Mouse (Mus musculus) heart, embryonic 10.5 days (tissue): ENCODE results near the gene Gm7356. TPM values are rescaled to one million over a fixed set of nuclear protein-coding genes. Genes with fewer than 3 reads are reported as not detected.
"Not testable (repeated sequence)": the region's sequence is repeated elsewhere in the genome, so short reads cannot be mapped to it uniquely, and the experiment has no call there.

Experiments
- DNase-seq: peaks from one replicate; pipeline ENCODE4 v3.0.0-alpha.2; 2017; ENCODE audit warnings: low spot score
- H3K27ac ChIP-seq: fragments of 300-500 bp; sonication (generic); 2 replicates; pipeline ENCODE4 v1.5.1; 2016; ENCODE audit warnings: mild to moderate bottlenecking
- H3K27me3 ChIP-seq: fragments of 300-500 bp; sonication (generic); 2 replicates; pipeline ENCODE4 v1.6.1; 2016; ENCODE audit warnings: mild to moderate bottlenecking; ENCODE audit not compliant: poor library complexity, insufficient read depth, severe bottlenecking
- H3K36me3 ChIP-seq: fragments of 300-500 bp; sonication (generic); 2 replicates; pipeline ENCODE4 v1.6.1; 2016; ENCODE audit warnings: mild to moderate bottlenecking, moderate library complexity
- H3K4me1 ChIP-seq: fragments of 300-500 bp; sonication (generic); 2 replicates; pipeline ENCODE4 v1.6.1; 2016; ENCODE audit warnings: mild to moderate bottlenecking
- H3K4me3 ChIP-seq: fragments of 300-500 bp; sonication (generic); 2 replicates; pipeline ENCODE4 v1.5.1; 2016; ENCODE audit warnings: mild to moderate bottlenecking, moderate library complexity
- H3K9me3 ChIP-seq: fragments of 300-500 bp; sonication (generic); 2 replicates; pipeline ENCODE4 v1.6.1; 2016; ENCODE audit warnings: mild to moderate bottlenecking, moderate library complexity
- WGBS: fragments of 180-500 bp; shearing (Covaris S2); methylation state at CpG from one replicate; pipeline ENCODE4 v1.1.7; 2016; 5-methylcytosine and 5-hydroxymethylcytosine counted together
- polyA plus RNA-seq: library from polyadenylated mRNA; unstranded; fragments of >200 nt; fragmentation: Nextera tagmentation; extraction: Ambion mirVana; gene quantifications from 2 replicates; pipeline ENCODE4 v1.2.1, GENCODE M21; 2016

Gene Gm7356
- not detected in 2 replicates for polyA plus RNA-seq

GRCm38 (mm10) chr17:14003604-14004003 is at the start of gene Gm7356:
TSS of gene Gm7356 (minus strand) at chr17:14003704.
- H3K27ac ChIP-seq, H3K36me3 ChIP-seq, H3K9me3 ChIP-seq, H3K4me3 ChIP-seq, DNase-seq, H3K4me1 ChIP-seq, H3K27me3 ChIP-seq: not testable (repeated sequence)
- WGBS: 77% methylated on average over 4 of the region's 4 CpGs

DNA sequence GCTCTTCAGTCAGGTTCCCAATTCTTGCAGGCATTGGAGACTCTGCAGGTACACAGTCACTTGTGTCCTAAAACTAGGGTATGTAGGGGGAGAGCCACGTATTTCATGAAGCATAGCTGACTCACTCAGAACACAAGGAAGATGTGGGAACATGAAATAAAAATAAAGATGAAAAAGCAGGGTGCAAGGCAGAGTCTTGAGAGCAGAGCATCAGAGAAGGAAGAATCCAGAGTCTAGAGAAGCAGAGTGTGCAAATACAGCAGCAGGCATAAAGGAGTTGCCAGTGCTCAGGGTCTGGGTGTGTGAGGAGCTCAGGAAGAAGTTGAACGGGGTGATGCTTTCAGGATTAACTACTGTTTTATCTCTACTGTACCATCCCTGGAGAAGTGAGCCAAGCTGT is 38.4 kb upstream of the Gm7356 start:
- H3K4me3 ChIP-seq, H3K27ac ChIP-seq, H3K36me3 ChIP-seq, DNase-seq, H3K4me1 ChIP-seq, H3K9me3 ChIP-seq, H3K27me3 ChIP-seq: not testable (repeated sequence)
- WGBS: 53% methylated on average over 1 of the region's 2 CpGs

DNA sequence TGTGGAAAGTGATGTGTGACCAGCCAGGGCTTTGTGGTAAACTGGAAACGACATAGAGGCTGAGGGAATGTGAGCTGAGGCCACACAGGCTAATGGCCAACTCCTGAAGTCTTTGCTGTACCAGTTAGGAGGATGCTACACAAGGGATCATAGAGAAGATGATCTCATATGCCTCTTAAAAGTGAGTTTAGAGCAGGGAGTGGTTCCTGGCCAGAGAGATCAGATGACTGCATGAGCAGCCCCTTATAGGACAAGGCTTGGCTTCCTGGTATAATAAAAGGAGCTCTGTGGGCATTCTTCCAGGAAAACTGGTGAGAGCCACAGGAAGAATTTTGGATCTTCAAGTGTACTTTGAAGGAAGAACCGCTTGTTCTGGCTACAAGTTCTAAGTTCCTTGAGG is 33.5 kb upstream of the Gm7356 start:
- 69% methylated on average over 1 of the region's 2 CpGs for WGBS
- H3K9me3 ChIP-seq: not testable (repeated sequence)

DNA sequence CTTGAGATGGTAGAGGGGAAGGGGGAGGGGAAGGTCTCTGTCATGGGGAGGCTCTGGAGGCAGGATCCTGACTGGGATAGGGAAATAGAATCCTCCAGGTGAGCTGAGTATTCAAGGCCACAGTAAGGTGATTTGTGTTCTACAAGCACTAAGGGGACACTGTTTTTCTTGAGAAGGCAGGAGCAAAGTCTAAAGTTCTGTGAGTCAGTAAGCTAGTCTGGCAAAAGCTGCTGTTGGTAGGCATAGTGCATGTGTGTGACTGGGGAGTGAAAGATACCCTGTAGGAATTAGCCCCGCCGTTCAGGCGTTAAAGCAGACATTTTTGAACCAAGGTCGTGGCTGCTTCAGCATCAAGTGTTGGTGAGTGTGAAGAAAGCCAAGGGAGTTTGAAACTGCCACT is 32.6 kb upstream of the Gm7356 start:
- DNase-seq, H3K9me3 ChIP-seq, H3K27ac ChIP-seq, H3K4me1 ChIP-seq, H3K36me3 ChIP-seq, H3K27me3 ChIP-seq, H3K4me3 ChIP-seq: not testable (repeated sequence)
- 89% methylated on average over 4 of the region's 4 CpGs for WGBS

More for the DNA sequence above, 33.5 kb upstream of the Gm7356 start:
- not testable (repeated sequence) for H3K4me1 ChIP-seq, H3K27ac ChIP-seq, H3K36me3 ChIP-seq, H3K4me3 ChIP-seq, DNase-seq, H3K27me3 ChIP-seq

DNA sequence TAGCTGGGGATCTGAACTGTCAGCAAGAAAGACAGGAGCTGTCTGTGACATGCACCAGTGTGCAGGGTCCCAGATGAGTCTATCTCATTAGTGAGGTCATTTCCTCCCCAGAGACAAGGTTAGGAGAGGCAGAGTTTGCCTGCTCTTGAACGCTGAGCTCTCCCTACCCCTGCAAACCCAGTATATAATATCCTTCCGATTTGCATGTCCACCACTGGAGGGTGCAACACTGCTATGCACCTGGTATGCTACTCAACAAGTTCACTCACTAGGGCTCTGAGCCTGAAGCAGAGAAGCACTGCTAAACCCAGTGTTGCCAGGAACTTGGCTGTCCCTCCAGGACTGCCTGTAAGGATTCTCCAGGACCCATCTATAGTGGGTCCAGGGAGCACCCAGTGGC is 10.1 kb downstream of the Gm7356 start:
- not testable (repeated sequence) for H3K9me3 ChIP-seq, DNase-seq, H3K4me1 ChIP-seq, H3K4me3 ChIP-seq, H3K27ac ChIP-seq, H3K36me3 ChIP-seq, H3K27me3 ChIP-seq
- 40% methylated on average over 2 of the region's 2 CpGs for WGBS

DNA sequence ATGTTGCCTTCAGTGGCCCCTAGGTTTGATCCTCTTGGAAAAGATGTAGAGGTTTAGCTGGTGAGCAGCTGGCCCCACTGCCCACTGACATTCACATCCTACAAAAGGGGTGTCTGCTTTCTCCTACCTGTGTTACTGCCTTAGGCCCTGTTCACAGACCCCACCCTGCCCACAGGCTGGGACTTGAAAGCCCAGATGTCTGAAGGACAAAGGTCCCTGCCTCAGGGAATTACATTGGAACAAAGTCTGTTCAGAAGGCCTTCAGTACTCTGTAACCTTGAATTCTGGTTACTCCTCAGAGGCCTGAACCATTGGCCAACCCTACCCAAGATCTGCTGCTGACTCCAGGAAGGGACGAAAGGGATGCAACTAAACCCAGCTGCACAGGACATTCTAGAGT is 15.8 kb downstream of the Gm7356 start:
- H3K9me3 ChIP-seq: no peaks in the 10 kb centered on the region
- H3K36me3 ChIP-seq: no peaks in the 10 kb centered on the region
- no peaks in the 10 kb centered on the region for H3K4me1 ChIP-seq
- no peak overlapping the region for H3K4me3 ChIP-seq
- DNase-seq: no peak
- no peaks in the 10 kb centered on the region for H3K27me3 ChIP-seq
- WGBS: 83% methylated on average over 1 of the region's 1 CpGs
- no peak overlapping the region for H3K27ac ChIP-seq

- H3K36me3 ChIP-seq, H3K27me3 ChIP-seq, DNase-seq, H3K9me3 ChIP-seq, H3K27ac ChIP-seq, H3K4me3 ChIP-seq, H3K4me1 ChIP-seq: not testable (repeated sequence)
- WGBS: 55% methylated on average over 5 of the region's 5 CpGs
Observed at GRCm38 (mm10) chr17:13970796-13971195, 32.7 kb downstream of the Gm7356 start.

GRCm38 (mm10) chr17:13969917-13970316 is 33.6 kb downstream of the Gm7356 start:
- not testable (repeated sequence) for H3K9me3 ChIP-seq, H3K4me1 ChIP-seq, H3K27me3 ChIP-seq, H3K36me3 ChIP-seq, H3K4me3 ChIP-seq, DNase-seq, H3K27ac ChIP-seq
- 64% methylated on average over 1 of the region's 2 CpGs for WGBS

- not testable (repeated sequence) for H3K36me3 ChIP-seq, H3K9me3 ChIP-seq, H3K27ac ChIP-seq, H3K4me1 ChIP-seq, H3K27me3 ChIP-seq, DNase-seq, H3K4me3 ChIP-seq
- WGBS: 53% methylated on average over 1 of the region's 2 CpGs
Observed at GRCm38 (mm10) chr17:13965048-13965447, 38.5 kb downstream of the Gm7356 start.

- H3K27ac ChIP-seq, H3K36me3 ChIP-seq, H3K4me3 ChIP-seq, H3K4me1 ChIP-seq, H3K9me3 ChIP-seq, H3K27me3 ChIP-seq, DNase-seq: not testable (repeated sequence)
- WGBS: 89% methylated on average over 3 of the region's 3 CpGs
Observed at GRCm38 (mm10) chr17:13962245-13962644, 41.3 kb downstream of the Gm7356 start.

- not testable (repeated sequence) for H3K27ac ChIP-seq, H3K27me3 ChIP-seq, DNase-seq, H3K4me3 ChIP-seq, H3K9me3 ChIP-seq, H3K4me1 ChIP-seq, H3K36me3 ChIP-seq
- 58% methylated on average over 1 of the region's 2 CpGs for WGBS
Observed at GRCm38 (mm10) chr17:13958129-13958528, 45.4 kb downstream of the Gm7356 start.

DNA sequence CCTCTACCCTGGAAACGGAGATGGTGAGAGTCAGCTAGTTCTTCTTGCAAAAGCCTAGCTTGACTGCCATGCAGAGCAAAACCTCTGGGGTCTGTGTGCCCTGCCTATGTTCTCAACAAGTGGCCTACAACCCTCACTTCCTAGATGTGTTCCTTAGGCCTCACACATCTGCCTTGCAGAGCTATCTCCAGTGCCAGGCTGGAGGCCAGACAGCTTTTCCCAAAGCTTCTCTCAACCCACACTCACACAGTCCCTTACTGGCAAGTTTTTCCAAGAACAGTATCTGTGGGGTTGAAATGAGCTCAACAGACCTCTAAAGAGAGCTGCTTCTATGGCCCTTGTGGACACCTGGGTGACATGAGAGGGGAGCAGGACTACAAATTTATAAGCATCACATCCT is 51.9 kb downstream of the Gm7356 start:
- not testable (repeated sequence) for DNase-seq, H3K27ac ChIP-seq, H3K4me1 ChIP-seq, H3K27me3 ChIP-seq, H3K36me3 ChIP-seq, H3K9me3 ChIP-seq, H3K4me3 ChIP-seq
- 74% methylated on average over 1 of the region's 1 CpGs for WGBS
